Mouse (Mus musculus) lung, embryonic 14.5 days (tissue): ENCODE results near the gene Fam222b. TPM values are rescaled to one million over a fixed set of nuclear protein-coding genes. Genes with fewer than 3 reads are reported as not detected.
A peak's percentile ranks its signal among the peaks of the same experiment; 100 is the strongest.

Source experiments
- ATAC-seq: fragments of 200-750 bp; cut with Nextera tagmentation; 2 replicates; pipeline ENCODE4 v1.8.0; 2017; ENCODE audit warnings: mild to moderate bottlenecking, moderate TSS enrichment, moderate library complexity; ENCODE audit not compliant: insufficient read depth
- DNase-seq: peaks from one replicate; pipeline ENCODE4 v3.0.0-alpha.2; 2015
- H3K27ac ChIP-seq: fragments of 300-500 bp; sonication (generic); 2 replicates; pipeline ENCODE4 v1.5.1; 2014; ENCODE audit warnings: low read depth, mild to moderate bottlenecking, moderate library complexity
- H3K27me3 ChIP-seq: fragments of 300-500 bp; sonication (generic); 2 replicates; pipeline ENCODE4 v1.6.1; 2014; ENCODE audit warnings: low read length, control low read depth; ENCODE audit not compliant: insufficient read depth
- H3K36me3 ChIP-seq: fragments of 300-500 bp; sonication (generic); 2 replicates; pipeline ENCODE4 v1.6.1; 2014; ENCODE audit warnings: control low read depth; ENCODE audit not compliant: insufficient read depth
- H3K4me1 ChIP-seq: fragments of 300-500 bp; sonication (generic); 2 replicates; pipeline ENCODE4 v1.6.1; 2014; ENCODE audit warnings: antibody characterized with exemption, control low read depth; ENCODE audit not compliant: insufficient read depth
- H3K4me2 ChIP-seq: fragments of 300-500 bp; sonication (generic); 2 replicates; pipeline ENCODE4 v1.6.1; 2014; ENCODE audit warnings: mild to moderate bottlenecking
- H3K4me3 ChIP-seq: fragments of 300-500 bp; sonication (generic); 2 replicates; pipeline ENCODE4 v1.5.1; 2014; ENCODE audit warnings: low read depth, low read length
- H3K9ac ChIP-seq: fragments of 300-500 bp; sonication (generic); 2 replicates; pipeline ENCODE4 v1.6.1; 2014
- H3K9me3 ChIP-seq: fragments of 300-500 bp; sonication (generic); 2 replicates; pipeline ENCODE4 v1.6.1; 2016; ENCODE audit warnings: low read depth, low read length, control low read depth
- CTCF ChIP-seq: IDR thresholded peaks from 2 replicates; pipeline ENCODE4 v1.5.1; 2016; ENCODE audit warnings: antibody characterized with exemption, low read depth
- WGBS: fragments of 180-500 bp; shearing (Covaris S2); extraction: QIAGEN DNeasy Blood & Tissue Kit; methylation state at CpG from one replicate; pipeline ENCODE4 v1.1.7; 2014; 5-methylcytosine and 5-hydroxymethylcytosine counted together
- polyA plus RNA-seq: library from polyadenylated mRNA; unstranded; fragments of >200 nt; fragmentation: Nextera tagmentation; extraction: Ambion mirVana; gene quantifications from 2 replicates; pipeline ENCODE4 v1.2.1, GENCODE M21; 2014

Fam222b gene
- polyA plus RNA-seq, 1 experiment from 2014 or later: 17.8 TPM

DNA sequence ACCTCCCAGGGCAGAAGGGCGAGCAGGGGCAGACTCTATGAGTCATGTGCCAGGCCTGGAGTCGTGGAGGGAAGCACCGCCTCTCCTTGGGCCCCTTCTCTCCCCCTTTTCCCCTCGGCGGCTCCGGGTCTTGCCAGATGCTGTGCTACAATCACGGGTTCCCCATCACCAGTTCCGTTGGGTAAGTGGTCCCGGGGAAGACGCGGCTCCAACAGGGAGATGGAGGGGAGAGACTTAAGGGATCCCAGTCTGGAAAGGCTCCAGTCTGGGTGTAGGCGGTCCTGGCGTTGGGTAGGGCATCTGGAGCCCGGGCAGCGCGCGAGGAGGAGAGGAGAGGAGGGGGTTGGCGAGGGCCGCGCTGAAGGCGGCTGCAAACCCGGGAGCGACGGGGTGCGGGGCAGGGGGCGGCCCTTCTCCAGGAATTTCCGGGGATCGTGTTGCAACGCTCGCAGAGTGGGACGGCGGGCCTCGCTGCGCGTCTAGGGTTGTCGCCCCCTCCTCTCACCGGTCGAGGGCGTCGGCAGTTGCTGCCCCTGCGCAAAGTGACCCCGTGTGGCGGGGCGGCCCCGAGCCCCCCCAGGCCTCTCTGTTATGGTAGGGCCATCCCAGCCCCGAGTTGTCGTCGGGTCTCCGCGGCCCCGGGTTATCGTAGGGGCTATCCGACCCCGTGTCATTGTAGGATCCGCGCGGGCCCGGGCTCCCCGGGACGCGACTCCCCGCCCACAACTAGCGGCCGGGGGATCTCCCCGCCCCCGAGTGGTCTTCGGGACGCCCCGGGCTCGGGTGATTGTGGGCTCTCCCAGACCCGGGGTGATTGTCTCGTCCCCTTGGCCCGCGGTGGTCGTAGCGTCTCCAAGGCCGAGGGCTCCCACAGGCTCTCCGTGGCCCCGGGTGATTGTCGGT lies 94.1 kb downstream of the Fam222b start, which contains the start of gene Rab34:
Gene Rab34, plus strand, starts transcription at position 100 of the 903 bp plus-strand sequence.
- peak within 1 kb of the TSS; percentile 64 for H3K4me2 ChIP-seq
- TF ChIP-seq CTCF: peak; percentile 27; the same call in 1 of the 2 replicates
- H3K27ac ChIP-seq: peak within 1 kb of the TSS; percentile 100
- peak within 1 kb of the TSS; percentile 74 for H3K4me3 ChIP-seq
- no peaks in the 10 kb centered on the region for H3K9me3 ChIP-seq
- under 1% methylated on average over 79 of the region's 80 CpGs for WGBS
- peak within 1 kb of the TSS; percentile 90 for H3K9ac ChIP-seq
- DNase-seq (peak; percentile 94), ATAC-seq (peak; percentile 85)
- H3K36me3 ChIP-seq: peaks cover 27% of the 10 kb centered on the region
- H3K27me3 ChIP-seq: no peaks in the 10 kb centered on the region
- H3K4me1 ChIP-seq: peaks cover 7% of the 10 kb centered on the region

- Histone ChIP-seq H3K27ac (peak overlapping the region; percentile 100), H3K27me3 (no peaks in the 10 kb centered on the region), H3K4me3 (peak overlapping the region; percentile 74), H3K4me2 (peak overlapping the region; percentile 64), H3K36me3 (peaks cover 28% of the 10 kb centered on the region), H3K4me1 (peaks cover 7% of the 10 kb centered on the region), H3K9ac (peak overlapping the region; percentile 90), H3K9me3 (no peaks in the 10 kb centered on the region)
- under 1% methylated on average over 42 of the region's 42 CpGs for WGBS
- peak; percentile 95 for DNase-seq
- peak; percentile 90 for ATAC-seq
- no peak for TF ChIP-seq CTCF
Measured at GRCm38 (mm10) chr11:78189234-78190040, 95.0 kb downstream of the Fam222b start.

DNA sequence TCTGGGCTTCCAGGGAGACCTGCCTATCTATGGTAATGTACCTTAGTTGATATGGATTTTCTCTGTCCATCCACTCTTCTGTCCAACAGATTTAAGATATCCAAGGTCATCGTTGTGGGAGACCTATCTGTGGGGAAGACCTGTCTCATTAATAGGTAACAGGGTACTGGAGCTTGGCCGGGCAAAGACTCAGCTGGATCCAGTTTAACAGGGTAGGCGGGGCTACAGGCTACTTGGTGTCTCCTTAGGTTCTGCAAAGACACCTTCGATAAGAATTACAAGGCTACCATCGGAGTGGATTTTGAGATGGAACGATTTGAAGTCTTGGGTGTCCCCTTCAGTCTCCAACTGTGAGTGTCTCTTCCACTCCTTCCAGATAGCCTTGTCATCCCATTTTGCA lies 95.6 kb downstream of the Fam222b start:
- no peak for TF ChIP-seq CTCF
- Histone ChIP-seq H3K27me3 (no peaks in the 10 kb centered on the region), H3K9me3 (no peaks in the 10 kb centered on the region), H3K4me2 (peak overlapping the region; percentile 64), H3K4me3 (peak overlapping the region; percentile 74), H3K36me3 (peaks cover 28% of the 10 kb centered on the region), H3K4me1 (peaks cover 11% of the 10 kb centered on the region), H3K9ac (peak overlapping the region; percentile 90), H3K27ac (peak overlapping the region; percentile 100)
- DNase-seq (peak; percentile 24), ATAC-seq (no peak)
- WGBS: 42% methylated on average over 6 of the region's 6 CpGs

- H3K4me2 ChIP-seq: peak within 1 kb of the TSS; percentile 70
- H3K36me3 ChIP-seq: peaks cover 28% of the 10 kb centered on the region
- ATAC-seq (no peak), DNase-seq (peak; percentile 42)
- WGBS: 40% methylated on average over 1 of the region's 1 CpGs
- H3K4me1 ChIP-seq: peaks cover 12% of the 10 kb centered on the region
- H3K27me3 ChIP-seq: no peaks in the 10 kb centered on the region
- H3K9me3 ChIP-seq: no peaks in the 10 kb centered on the region
- no peak within 1 kb of the TSS; the same call in 1 of the 2 replicates for H3K27ac ChIP-seq
- H3K4me3 ChIP-seq: peak within 1 kb of the TSS; percentile 46; the same call in 1 of the 2 replicates
- no peak within 1 kb of the TSS for H3K9ac ChIP-seq
- no peak for TF ChIP-seq CTCF
Measured at GRCm38 (mm10) chr11:78193113-78193512, 98.7 kb downstream of the Fam222b start, which contains the start of gene Proca1. Proca1 (plus strand) TSS chr11:78193392.

- WGBS: 3% methylated on average over 30 of the region's 30 CpGs
- TF ChIP-seq CTCF: no peak
- Histone ChIP-seq H3K4me2 (peak overlapping the region; percentile 70), H3K36me3 (peaks cover 28% of the 10 kb centered on the region), H3K4me3 (peak overlapping the region; percentile 46), H3K27ac (peak overlapping the region; percentile 30), H3K27me3 (no peaks in the 10 kb centered on the region), H3K4me1 (peaks cover 11% of the 10 kb centered on the region), H3K9me3 (no peaks in the 10 kb centered on the region), H3K9ac (peak overlapping the region; percentile 40)
- ATAC-seq: peak; percentile 74
- peak; percentile 84 for DNase-seq
Measured at GRCm38 (mm10) chr11:78194411-78195100, 100.1 kb downstream of the Fam222b start.

DNA sequence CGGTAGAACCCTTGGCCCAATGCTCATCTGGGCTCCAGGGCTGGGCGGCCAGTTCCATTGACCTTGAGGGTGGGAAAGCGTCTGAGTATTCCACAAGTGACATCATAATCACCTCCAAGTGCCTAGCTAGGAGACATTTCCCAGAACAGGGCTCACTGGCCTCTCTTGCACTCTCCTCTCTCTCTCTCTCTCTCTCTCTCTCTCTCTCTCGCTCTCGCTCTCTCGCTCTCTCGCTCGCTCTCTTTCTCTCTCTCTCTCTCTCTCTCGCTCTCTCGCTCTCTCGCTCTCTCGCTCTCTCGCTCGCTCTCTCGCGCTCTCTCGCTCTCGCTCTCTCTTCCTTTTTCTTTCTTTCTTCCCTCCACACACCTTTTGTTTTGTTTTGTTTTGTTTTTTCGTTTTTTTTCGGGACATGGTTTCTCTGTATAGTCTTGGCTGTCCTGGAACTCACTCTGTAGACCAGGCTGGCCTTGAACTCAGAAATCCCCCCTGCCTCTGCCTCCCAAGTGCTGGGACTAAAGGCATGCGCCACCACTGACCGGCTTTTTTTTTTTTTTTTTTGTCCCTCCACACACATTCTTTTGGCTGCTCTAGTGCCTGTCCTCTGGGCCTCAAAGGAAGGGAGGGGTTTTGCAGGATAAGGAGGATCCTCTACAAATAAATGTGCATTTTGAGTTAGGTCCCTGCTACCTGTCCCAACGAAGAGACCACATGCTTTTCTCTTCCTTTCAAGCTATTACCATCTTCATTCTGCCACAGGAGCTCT lies 100.8 kb downstream of the Fam222b start:
- Histone ChIP-seq H3K9ac (peak overlapping the region; percentile 40), H3K27ac (peak overlapping the region; percentile 30), H3K4me3 (peak overlapping the region; percentile 46), H3K9me3 (no peaks in the 10 kb centered on the region), H3K4me1 (peaks cover 6% of the 10 kb centered on the region; the same call in 1 of the 2 replicates), H3K36me3 (peaks cover 28% of the 10 kb centered on the region), H3K27me3 (no peaks in the 10 kb centered on the region), H3K4me2 (peak overlapping the region; percentile 70)
- ATAC-seq: no peak
- DNase-seq: no peak
- 58% methylated on average over 23 of the region's 23 CpGs for WGBS
- TF ChIP-seq CTCF: no peak
